Mouse (Mus musculus): Measurements from ENCODE around the gene Dyrk1a.

The Dyrk1a gene

DNA sequence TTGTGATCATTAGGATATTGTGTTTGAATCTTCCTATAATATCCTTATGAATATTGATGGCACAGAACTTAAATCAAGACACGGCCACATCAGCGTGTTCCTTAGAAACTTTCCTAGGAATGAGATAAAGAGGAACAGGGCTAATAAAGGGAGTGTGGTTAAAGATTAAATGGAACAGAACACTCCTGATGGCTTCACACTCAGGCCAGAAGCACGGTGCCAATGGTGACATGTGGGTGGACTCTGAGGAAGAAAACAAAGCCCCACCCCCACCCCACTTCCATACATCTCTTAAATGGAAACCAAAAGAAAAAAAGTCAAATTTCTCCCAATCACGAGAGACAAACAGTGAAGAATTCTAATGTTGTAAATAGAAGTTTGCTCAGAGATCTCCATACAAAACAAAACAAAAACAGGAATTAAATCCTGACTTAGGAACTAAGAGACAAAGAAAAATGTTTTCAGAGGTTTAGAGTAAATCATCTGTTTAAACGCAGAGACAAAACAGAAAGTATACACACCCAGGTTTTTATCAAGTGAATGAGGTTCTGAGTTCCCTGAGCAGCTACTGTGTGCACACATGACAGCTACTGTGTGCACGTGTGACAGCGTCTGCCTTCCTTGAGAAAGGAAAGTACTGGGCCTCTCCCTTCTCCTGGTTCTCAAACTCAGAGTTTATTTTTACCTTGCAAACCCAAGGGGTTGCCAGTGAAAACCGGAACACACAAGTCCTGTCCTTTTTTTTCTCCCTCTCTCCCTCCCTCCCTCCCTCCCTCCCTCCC is 23.8 kb upstream of the Dyrk1a start:
- CTCF ChIA-PET = interaction anchor here in 1 of 4 experiments (0.7 kb wide), 1 partner anchor 102 kb away, joined by 4 read pairs; no protein-coding TSS in a partner anchor
- POLR2A ChIA-PET = interaction anchor here in 2 of 4 experiments (0.7 kb wide), 2 partner anchors 124 to 852 kb away, joined by 6 to 9 read pairs; no protein-coding TSS in a partner anchor

DNA sequence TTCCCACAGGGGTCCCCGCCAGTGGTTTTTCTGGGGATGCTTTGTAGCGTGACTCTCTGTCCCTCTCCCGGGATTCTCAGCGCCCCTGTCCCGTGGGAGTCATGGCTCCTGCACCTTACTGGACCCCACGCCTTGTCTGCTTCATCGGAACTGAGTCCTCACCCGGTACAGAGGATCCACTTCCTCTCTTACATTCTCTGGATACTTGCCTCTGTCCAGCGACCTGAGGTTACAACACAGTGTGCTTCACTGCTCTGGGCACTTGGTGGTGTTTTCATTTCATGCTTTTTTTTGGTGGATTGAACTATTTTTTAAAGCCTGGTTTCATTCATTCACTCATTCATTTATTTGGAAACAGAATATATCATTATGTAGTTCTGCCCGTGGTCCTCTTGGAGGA is 20.0 kb upstream of the Dyrk1a start:
- CTCF ChIA-PET = no interaction called here
- POLR2A ChIA-PET = interaction anchor here in 3 of 4 experiments (0.8 to 7.6 kb wide), 11 partner anchors 8 to 24 kb away, joined by 3 to 94 read pairs (median 4); partner anchors contain the start of genes Dyrk1a (in 2 of the 3) and Vps26c (in 2 of the 3)

DNA sequence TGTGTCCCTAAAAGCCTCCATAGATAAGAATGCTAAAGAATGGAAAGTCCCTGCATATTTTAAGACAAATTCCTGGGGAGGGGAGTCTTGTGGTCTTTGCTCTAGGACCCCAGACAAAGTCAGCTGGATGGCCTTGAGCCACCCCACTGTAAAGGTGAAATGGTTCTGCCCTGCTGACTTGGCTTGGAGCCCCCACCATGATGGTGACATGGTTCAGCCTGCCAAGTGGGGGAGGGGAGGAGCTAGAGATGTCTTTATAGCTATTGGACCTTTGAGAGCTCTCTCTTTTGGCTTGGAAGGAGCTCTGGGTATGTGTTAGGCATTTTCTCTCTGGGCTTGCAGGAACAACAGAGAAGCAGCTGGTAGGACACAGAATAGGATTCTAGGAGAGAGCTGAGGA is 17.9 kb upstream of the Dyrk1a start:
- CTCF ChIA-PET = interaction anchor here in 3 of 4 experiments (0.5 to 1.5 kb wide), 5 partner anchors 9 to 977 kb away, joined by 3 to 4 read pairs (median 3); no protein-coding TSS in a partner anchor
- POLR2A ChIA-PET = interaction anchor here (0.6 to 7.6 kb wide), 100 partner anchors 8 to 855 kb away, joined by 3 to 94 read pairs (median 4); partner anchors contain the start of genes Vps26c (in 4 of the 4), Dyrk1a (in 3 of the 4), Cldn14 (in 1 of the 4) and Morc3 (in 1 of the 4)

DNA sequence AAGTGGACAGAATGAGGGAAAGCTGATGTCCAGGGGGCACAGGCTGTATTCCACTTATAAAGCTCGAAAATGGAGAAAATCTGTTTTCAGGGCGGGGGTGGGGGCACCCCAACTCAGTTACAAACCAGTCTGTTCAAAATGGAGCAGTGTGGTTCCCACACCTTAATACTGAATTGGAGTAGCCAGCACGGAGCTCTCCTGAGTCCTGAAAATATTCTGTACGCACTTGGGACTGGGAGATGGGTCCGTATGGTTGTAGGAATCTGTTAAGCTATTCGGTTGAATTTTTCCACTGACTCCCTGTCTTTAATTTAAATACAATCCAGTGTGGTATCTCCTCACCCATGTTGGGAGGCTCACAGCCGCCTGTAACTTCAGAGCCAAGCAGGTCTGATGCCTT is 14.5 kb upstream of the Dyrk1a start:
- POLR2A ChIA-PET = interaction anchor here (0.5 to 7.6 kb wide), 29 partner anchors 8 to 539 kb away, joined by 3 to 94 read pairs (median 3); partner anchors contain the start of genes Vps26c (in 2 of the 4), Dyrk1a (in 1 of the 4) and Pigp (in 1 of the 4)

DNA sequence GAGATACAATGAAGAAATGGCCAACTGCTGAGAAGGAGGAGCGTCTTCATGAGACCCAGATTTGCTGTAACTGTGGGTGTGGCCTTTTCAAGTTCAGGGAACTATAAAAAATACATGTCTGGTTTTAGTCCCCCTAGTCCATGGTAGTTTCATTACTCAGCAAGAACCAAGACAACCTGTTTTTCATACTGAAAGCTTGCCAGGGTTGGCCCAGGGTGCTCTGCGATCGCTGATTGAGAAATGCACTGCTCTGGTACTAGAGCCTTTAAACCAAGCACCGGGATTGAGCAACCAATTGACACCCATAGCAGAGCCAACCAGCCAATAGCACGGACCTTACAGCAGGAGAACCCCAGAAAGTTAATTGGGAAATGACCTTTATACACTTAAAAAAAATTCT is 13.6 kb upstream of the Dyrk1a start:
- POLR2A ChIA-PET = interaction anchor here in 3 of 4 experiments (0.5 to 7.6 kb wide), 7 partner anchors 12 to 168 kb away, joined by 3 to 87 read pairs (median 3); partner anchors contain the start of gene Dyrk1a (in 1 of the 3)

More for the DNA sequence above, 14.5 kb upstream of the Dyrk1a start:
- CTCF ChIA-PET = interaction anchor here in 2 of 4 experiments (0.6 to 1.1 kb wide), 4 partner anchors 8 to 472 kb away, joined by 3 to 4 read pairs (median 4); no protein-coding TSS in a partner anchor

DNA sequence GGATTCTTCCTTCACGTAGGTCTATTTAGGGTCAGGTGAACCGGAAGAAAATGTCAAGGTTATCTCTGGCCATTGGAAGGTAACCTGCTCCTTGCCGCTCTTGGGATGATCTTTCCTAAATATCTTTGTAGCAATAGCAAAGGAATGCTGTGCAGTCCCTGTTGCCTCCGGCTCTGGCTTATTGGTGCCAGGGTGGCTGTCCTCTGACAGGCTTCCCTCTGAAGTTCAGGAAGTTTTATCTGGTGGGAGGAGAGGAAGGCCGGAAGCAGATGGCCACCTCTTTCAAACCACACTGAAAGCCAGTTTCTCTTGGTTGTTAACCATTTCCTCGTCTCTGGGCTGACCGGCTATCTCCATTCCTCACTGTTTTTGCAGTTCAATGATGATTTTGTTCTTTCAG is 10.5 kb upstream of the Dyrk1a start:
- ChIA-PET POLR2A (interaction anchor here in 3 of 4 experiments (0.6 to 3.8 kb wide), 8 partner anchors 7 to 396 kb away, joined by 3 to 31 read pairs (median 3); no protein-coding TSS in a partner anchor), CTCF (no interaction called here)

More for the DNA sequence above, 13.6 kb upstream of the Dyrk1a start:
- CTCF ChIA-PET = no interaction called here

DNA sequence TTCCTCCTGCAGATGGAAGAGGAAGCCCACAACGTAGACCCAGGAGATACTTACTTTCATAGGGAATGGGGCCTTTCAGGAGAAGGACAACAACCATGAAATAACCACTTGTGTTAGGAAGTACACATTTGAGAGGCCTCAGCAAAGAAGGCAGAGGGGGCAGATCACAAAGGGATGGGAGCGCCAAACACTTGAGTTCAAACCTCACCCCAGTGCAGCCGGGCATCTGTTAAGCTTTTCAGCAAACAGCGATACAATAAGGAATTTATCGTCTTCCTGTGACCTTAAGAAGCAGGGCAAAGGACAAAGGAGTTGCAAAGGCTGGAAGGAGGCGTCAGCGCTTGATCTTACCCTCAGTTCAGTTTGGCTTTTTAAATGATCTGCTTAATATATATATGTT is 10.0 kb upstream of the Dyrk1a start:
- POLR2A ChIA-PET = interaction anchor here (0.6 to 4.3 kb wide), 17 partner anchors 8 to 1307 kb away, joined by 3 to 31 read pairs (median 3); partner anchors contain the start of gene Vps26c (in 1 of the 4)

DNA sequence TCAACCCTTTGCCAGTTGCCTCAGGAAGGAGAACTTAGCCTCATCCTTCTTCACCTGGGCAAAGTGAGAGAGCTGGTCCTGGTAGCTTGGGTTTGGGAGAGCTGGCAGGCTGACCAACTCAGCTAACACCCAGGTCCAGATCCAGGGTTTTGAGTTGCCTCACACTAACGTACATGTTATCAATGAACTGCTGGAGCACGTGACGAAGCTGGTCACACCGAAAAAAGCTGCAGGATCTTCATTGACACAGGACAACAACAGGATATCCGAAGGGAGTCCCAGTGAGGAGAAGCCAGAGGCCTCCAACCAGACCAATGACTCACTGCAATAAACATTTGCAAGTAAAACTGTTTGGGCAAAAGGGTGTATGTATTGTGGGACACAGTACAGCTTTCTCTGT is 9.2 kb upstream of the Dyrk1a start:
- POLR2A ChIA-PET = interaction anchor here (0.5 to 4.3 kb wide), 20 partner anchors 8 to 1306 kb away, joined by 3 to 31 read pairs (median 3); partner anchors contain the start of gene Vps26c (in 1 of the 4)
- CTCF ChIA-PET = interaction anchor here in 3 of 4 experiments (0.5 to 1.0 kb wide), 6 partner anchors 8 to 584 kb away, joined by 3 to 8 read pairs (median 4); no protein-coding TSS in a partner anchor

More for the DNA sequence above, 10.0 kb upstream of the Dyrk1a start:
- CTCF ChIA-PET = interaction anchor here in 3 of 4 experiments (0.5 to 1.0 kb wide), 4 partner anchors 49 to 583 kb away, joined by 3 to 8 read pairs (median 3); no protein-coding TSS in a partner anchor

DNA sequence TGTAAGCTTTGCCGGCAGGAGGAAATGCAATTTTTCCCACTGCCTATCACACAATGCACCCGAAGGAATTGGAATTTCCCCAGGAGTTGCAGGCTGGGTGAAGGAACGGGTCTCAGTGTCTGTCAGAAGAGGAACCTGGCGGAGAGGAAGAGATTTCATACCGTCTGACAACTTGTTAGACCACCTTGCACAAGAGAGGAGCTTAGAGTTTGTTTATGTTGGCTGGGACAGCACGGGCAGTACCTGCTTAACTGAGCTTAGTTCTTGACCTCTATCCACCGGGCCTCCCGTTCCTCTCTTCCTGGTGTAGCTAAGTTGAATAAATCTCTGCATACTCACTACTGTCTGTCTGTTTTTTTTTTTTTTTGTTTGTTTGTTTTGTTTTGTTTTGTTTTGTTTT is 3.7 kb upstream of the Dyrk1a start:
- POLR2A ChIA-PET = interaction anchor here in 3 of 4 experiments (0.9 to 24.4 kb wide), 12 partner anchors 10 to 170 kb away, joined by 3 to 461 read pairs (median 4); partner anchors contain the start of gene Vps26c (in 1 of the 3)
- CTCF ChIA-PET = interaction anchor here in 2 of 4 experiments (0.7 to 1.2 kb wide), 2 partner anchors 11 to 500 kb away, joined by 3 to 4 read pairs; no protein-coding TSS in a partner anchor

DNA sequence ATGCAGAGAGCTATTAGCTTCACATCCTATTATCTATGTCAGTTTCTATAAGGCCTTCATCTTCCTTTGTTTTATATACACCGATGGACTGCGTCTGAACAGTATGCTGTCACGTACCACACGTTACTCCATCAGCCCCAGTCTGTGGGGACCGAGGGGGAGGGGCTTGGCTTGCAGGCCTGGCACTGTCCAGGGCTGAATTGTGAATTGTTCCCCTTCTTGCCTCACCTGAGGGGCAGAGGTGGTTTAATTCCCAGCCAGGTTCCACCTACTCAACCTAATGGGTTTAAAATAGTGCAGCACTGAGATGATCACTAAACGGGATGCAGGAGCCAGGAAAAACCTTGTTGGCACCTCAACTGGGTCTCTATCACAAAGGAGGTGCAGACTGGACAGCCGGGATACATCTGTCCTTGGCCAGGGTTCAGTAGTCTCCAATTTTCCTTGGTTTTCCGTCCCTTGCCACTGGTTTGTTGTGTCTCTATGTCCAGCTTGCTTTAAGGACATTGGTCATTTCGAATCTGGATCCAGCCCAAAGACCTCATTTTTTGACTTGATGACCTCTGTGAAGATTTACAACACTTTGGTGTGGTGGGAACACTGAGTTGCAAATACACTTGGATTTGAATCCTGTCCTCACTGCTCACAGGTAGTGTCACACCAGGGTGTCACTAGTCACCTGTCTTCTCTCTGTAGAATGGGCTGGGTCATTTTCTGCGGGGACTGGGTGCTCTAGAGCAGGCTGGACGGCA is 2.8 kb upstream of the Dyrk1a start:
- CTCF ChIA-PET = interaction anchor here in 1 of 4 experiments (0.7 kb wide), 1 partner anchor 501 kb away, joined by 3 read pairs; no protein-coding TSS in a partner anchor
- POLR2A ChIA-PET = interaction anchor here in 3 of 4 experiments (0.7 to 24.4 kb wide), 13 partner anchors 9 to 197 kb away, joined by 3 to 461 read pairs (median 4); partner anchors contain the start of genes Ttc3 (in 1 of the 3) and Vps26c (in 1 of the 3)

DNA sequence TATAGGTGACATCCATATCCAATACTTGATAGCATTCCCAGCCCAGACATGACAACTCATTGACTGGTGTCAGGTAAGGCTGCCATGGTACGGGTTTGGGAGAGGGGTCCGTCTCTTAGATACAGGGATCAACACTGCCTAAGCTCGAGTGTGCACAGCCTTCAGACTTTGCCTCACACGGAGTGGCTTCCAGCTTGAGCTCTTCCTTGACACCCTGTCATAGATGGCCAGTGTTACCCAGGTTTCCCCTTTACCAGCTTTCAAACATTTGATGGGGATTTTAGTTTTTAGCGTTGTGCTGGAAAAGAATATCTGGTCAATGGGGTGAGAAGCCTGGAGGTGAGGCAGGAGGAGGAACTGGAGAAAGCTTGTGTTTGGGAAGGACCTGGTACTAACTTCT is 2.1 kb upstream of the Dyrk1a start:
- CTCF ChIA-PET = interaction anchor here in 1 of 4 experiments (0.8 kb wide), 1 partner anchor 12 kb away, joined by 6 read pairs; no protein-coding TSS in a partner anchor
- POLR2A ChIA-PET = interaction anchor here in 3 of 4 experiments (0.7 to 24.4 kb wide), 18 partner anchors 8 to 586 kb away, joined by 3 to 461 read pairs (median 6); partner anchors contain the start of genes Ttc3 (in 1 of the 3) and Vps26c (in 1 of the 3)

DNA sequence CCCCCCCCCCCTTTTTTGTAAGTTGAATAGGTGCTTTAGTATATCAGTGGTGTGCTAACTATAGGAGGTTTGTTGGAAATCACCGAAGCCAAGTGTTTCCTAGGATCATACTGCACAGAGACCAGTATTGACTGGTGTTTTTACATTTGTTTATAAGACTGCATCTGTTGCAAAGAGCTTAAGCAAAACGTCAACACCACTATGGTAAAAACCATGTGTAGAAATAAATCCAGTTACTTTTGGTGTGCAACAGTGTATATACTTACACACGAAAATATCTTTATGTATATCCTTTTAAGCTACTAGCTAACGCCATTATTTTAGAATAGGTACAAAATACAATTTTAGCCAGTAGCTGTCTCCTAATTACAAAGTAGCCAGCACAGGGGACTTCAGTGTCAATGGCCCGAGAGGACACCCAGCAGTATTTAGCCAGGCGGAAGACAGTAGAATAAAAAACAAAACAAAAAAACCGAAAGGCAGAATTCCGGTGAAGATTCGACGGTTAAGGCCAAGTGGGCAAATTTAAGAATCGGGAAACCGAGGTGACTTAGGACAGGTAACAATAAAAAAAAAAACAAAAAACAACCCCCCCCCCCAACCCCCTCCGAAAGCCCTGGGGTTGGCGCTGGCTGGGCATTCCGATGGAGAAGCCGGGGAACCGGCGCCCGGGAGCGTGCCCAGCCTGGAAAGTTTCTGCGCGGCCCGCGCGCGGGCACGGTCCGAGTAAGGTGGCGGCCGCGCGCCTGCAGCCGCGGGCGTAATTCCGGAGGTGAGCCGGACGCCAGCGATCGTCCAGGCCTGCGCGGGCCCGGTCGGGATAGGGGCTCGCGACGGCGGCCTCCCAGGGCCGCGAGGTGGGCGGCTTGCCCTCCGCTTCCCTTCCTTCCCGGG is 1.2 kb upstream of the Dyrk1a start:
- ChIA-PET POLR2A (interaction anchor here (0.6 to 24.4 kb wide), 85 partner anchors 8 to 1170 kb away, joined by 3 to 461 read pairs (median 4); partner anchors contain the start of genes Pigp (in 2 of the 4), Vps26c (in 2 of the 4), Hlcs (in 1 of the 4) and Ttc3 (in 1 of the 4)), CTCF (interaction anchor here in 3 of 4 experiments (0.5 to 1.1 kb wide), 6 partner anchors 8 to 33 kb away, joined by 3 to 7 read pairs (median 5); no protein-coding TSS in a partner anchor)

DNA sequence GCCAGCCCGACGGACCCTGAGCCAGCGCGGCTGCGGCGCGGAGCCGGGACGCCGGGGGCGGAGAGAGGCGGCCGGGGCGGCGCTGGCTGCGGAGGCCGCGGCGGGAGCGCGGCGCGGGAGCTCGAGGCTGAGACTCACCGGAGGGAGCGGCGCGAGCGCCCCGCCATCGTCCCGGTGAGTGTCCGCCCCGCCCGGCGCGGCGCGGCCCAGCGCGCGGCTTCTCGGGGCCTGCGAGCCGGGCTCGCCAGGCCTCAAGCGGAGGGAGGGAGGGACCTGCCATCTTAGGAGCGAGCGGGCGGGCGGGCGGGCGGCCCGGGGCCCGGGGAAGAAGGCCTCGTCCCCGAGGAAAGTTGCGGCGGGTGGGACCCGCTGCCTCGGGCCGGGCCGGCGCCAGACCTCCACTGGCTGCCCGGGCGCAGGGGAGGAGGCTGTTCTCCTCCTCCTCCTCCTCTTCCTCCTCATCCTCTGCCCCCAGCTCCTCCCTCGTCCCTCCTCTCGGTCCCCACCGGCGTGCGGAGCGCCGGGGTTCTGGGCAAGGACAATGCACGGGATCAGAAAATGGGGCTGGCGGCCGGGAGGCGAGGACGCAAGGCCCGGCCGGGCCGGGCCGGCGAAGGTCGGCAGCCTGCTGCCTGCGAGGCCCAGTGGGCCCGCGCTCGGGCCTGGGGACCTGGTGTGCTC is 691 bp downstream of the Dyrk1a start:
- CTCF ChIA-PET = no interaction called here
- POLR2A ChIA-PET = interaction anchor here (0.5 to 24.4 kb wide), 23 partner anchors 9 to 285 kb away, joined by 3 to 461 read pairs (median 4); partner anchors contain the start of gene Vps26c (in 2 of the 4)

DNA sequence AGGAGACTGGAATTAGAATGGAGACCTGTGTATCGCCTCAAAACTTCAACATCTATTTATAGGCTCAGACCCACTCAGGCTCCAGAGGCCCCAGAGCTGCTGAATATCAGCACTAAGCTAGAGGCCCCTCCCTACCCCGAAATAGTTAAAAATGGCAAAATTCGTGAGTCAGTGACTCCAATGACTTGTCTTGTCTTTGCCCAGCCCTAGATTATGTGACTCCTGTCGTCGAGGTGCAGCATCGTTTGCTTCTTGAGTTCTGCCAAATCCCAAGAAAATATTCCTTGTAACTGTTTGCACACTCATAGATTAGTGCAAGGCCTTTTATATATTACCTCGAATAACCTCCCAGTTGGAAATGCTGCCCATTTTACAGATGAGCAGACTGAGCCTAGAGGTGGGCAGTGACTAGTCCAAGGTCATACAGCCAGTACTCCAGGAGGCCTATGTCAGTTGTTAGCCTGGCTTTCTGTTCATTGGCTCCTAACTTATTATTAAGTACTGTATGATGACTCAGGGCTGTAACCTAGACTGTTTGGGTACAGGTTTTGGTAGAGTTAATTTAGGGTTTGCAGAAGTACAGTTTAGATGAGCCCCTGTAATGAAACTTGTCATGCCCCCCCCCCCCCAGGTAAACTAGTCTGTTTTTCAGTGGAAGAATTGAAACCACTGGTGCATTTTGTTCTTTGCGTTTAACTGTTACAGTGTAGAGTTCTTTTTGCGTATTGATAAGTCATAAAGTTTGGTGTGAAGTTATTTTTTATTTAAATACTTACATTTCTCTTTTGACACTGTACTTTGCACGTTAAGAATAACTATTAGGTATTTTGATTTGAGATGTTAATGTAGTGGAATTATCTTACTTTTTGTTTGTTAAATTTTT is 1.5 kb downstream of the Dyrk1a start:
- ChIA-PET POLR2A (interaction anchor here (0.6 to 24.4 kb wide), 27 partner anchors 8 to 776 kb away, joined by 3 to 461 read pairs (median 4); partner anchors contain the start of gene Vps26c (in 1 of the 4)), CTCF (interaction anchor here in 1 of 4 experiments (0.8 kb wide), 1 partner anchor 15 kb away, joined by 3 read pairs; no protein-coding TSS in a partner anchor)

DNA sequence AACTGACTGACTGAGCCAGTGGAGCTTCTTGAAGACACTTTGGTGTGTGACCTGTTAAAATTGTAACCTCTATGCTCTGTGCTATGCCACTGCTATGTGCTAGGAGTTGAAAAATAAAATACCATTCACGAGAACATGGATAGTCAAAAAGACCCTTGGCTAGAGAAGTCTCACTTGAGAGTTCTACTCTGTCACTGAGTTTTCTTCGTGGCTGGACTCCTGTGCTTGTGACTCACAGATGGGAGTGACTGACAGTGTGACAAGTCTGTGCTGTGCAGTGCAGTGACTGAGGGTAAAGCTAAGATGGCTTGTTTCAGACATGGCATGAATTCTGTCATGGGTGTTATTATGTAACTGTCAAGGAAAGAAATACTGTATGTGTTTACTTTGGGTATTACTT is 2.6 kb downstream of the Dyrk1a start:
- POLR2A ChIA-PET = interaction anchor here in 3 of 4 experiments (0.6 to 24.4 kb wide), 18 partner anchors 10 to 57 kb away, joined by 3 to 461 read pairs (median 4); partner anchors contain the start of gene Vps26c (in 1 of the 3)

More for the DNA sequence above, 2.6 kb downstream of the Dyrk1a start:
- CTCF ChIA-PET = interaction anchor here in 1 of 4 experiments (0.8 kb wide), 1 partner anchor 14 kb away, joined by 3 read pairs; no protein-coding TSS in a partner anchor
